ENCODE assay signal across 8 mouse cellular contexts in genomic region chr16:32867919-32868552, GRCm38 (mm10). TPM values are rescaled to one million over a fixed set of nuclear protein-coding genes. Genes with fewer than 3 reads are reported as not detected.
DNase-seq lines count a peak whose midpoint lies in the region; ATAC-seq and TF ChIP-seq lines count a peak whose summit lies in the region.

No protein-coding gene starts in this region.

- peak overlapping the region; percentile 97 for H3K4me3 ChIP-seq in heart, embryonic 12.5 days
- H3K4me3 ChIP-seq in kidney, postnatal 0 days (replicated peaks; ENCODE audit: low read depth, low read length), result peak overlapping the region; percentile 88
- H3K4me3 ChIP-seq in liver, embryonic 11.5 days (ENCODE audit: low read depth, low read length), result peak overlapping the region; percentile 87
- H3K4me3 ChIP-seq in stomach, embryonic 14.5 days (ENCODE audit: low read depth, low read length), result peak overlapping the region; percentile 58

- H3K27me3 ChIP-seq in heart, embryonic 12.5 days (replicated peaks), result no peaks in the 10 kb centered on the region
- no peaks in the 10 kb centered on the region for H3K27me3 ChIP-seq in kidney, postnatal 0 days (ENCODE audit: insufficient read depth, low read length)
- no peaks in the 10 kb centered on the region for H3K27me3 ChIP-seq in liver, embryonic 11.5 days (replicated peaks; ENCODE audit: control insufficient read depth, insufficient read depth, low read length)
- no peaks in the 10 kb centered on the region for H3K27me3 ChIP-seq in stomach, embryonic 14.5 days (ENCODE audit: control insufficient read depth, insufficient read depth, low read length)

- DNase-seq in CD4-positive helper T cell, adult 2 months (ENCODE audit: low read depth, low spot score), result peak; percentile 91
- peak; percentile 85 for DNase-seq in brain, embryonic 18.5 days (ENCODE audit: low read depth, low spot score)
- DNase-seq in kidney, postnatal 0 days (ENCODE audit: low spot score), result peak; percentile 97
- peak; percentile 86 for DNase-seq in liver, embryonic 11.5 days (ENCODE audit: low spot score)
- peak; percentile 91 for DNase-seq in naive thymus-derived CD4-positive, alpha-beta T cell, adult 2 months (ENCODE audit: low read depth)

- peak overlapping the region; percentile 87 for H3K4me2 ChIP-seq in heart, embryonic 12.5 days
- H3K4me2 ChIP-seq in kidney, postnatal 0 days (ENCODE audit: low read length), result peak overlapping the region; percentile 92
- peak overlapping the region; percentile 91 for H3K4me2 ChIP-seq in liver, embryonic 11.5 days
- H3K4me2 ChIP-seq in stomach, embryonic 14.5 days (replicated peaks; ENCODE audit: low read depth, low read length), result peak overlapping the region; percentile 74

- peaks cover 38% of the 10 kb centered on the region for H3K4me1 ChIP-seq in heart, embryonic 12.5 days (replicated peaks)
- peaks cover 4% of the 10 kb centered on the region; the same call in 1 of the 2 replicates for H3K4me1 ChIP-seq in kidney, postnatal 0 days (replicated peaks; ENCODE audit: insufficient read depth, low read length)
- H3K4me1 ChIP-seq in liver, embryonic 11.5 days (replicated peaks; ENCODE audit: control insufficient read depth, insufficient read depth, low read length), result peaks cover 7% of the 10 kb centered on the region; the same call in 1 of the 2 replicates
- peaks cover 8% of the 10 kb centered on the region; the same call in 1 of the 2 replicates for H3K4me1 ChIP-seq in stomach, embryonic 14.5 days (ENCODE audit: control insufficient read depth, insufficient read depth, low read length)

- 0% methylated on average over 35 of the region's 35 CpGs for WGBS in heart, embryonic 12.5 days
- under 1% methylated on average over 35 of the region's 35 CpGs for WGBS in kidney, postnatal 0 days
- under 1% methylated on average over 35 of the region's 35 CpGs for WGBS in liver, embryonic 11.5 days
- WGBS in stomach, embryonic 14.5 days, result under 1% methylated on average over 35 of the region's 35 CpGs

- H3K36me3 ChIP-seq in heart, embryonic 12.5 days, result peaks cover 15% of the 10 kb centered on the region
- no peaks in the 10 kb centered on the region for H3K36me3 ChIP-seq in kidney, postnatal 0 days (ENCODE audit: insufficient read depth, low read length)
- no peaks in the 10 kb centered on the region for H3K36me3 ChIP-seq in liver, embryonic 11.5 days (ENCODE audit: control insufficient read depth, insufficient read depth, low read length)
- no peaks in the 10 kb centered on the region; the same call in 1 of the 2 replicates for H3K36me3 ChIP-seq in stomach, embryonic 14.5 days (ENCODE audit: control insufficient read depth, insufficient read depth, low read length)

- peak overlapping the region; percentile 90 for H3K9ac ChIP-seq in heart, embryonic 12.5 days
- peak overlapping the region; percentile 76 for H3K9ac ChIP-seq in kidney, postnatal 0 days (ENCODE audit: low read depth, low read length)
- peak overlapping the region; percentile 74 for H3K9ac ChIP-seq in liver, embryonic 11.5 days (ENCODE audit: low read depth, low read length)
- peak overlapping the region; percentile 37 for H3K9ac ChIP-seq in stomach, embryonic 14.5 days (replicated peaks; ENCODE audit: low read depth, low read length)

- H3K9me3 ChIP-seq in heart, embryonic 12.5 days (replicated peaks), result no peaks in the 10 kb centered on the region
- H3K9me3 ChIP-seq in kidney, postnatal 0 days (replicated peaks; ENCODE audit: low read length), result no peaks in the 10 kb centered on the region
- H3K9me3 ChIP-seq in liver, embryonic 11.5 days (ENCODE audit: control insufficient read depth, low read length), result no peaks in the 10 kb centered on the region
- no peaks in the 10 kb centered on the region for H3K9me3 ChIP-seq in stomach, embryonic 14.5 days (ENCODE audit: control insufficient read depth, low read depth, low read length)

- peak overlapping the region; percentile 91 for H3K27ac ChIP-seq in heart, embryonic 12.5 days (ENCODE audit: poor library complexity, severe bottlenecking)
- H3K27ac ChIP-seq in kidney, postnatal 0 days, result peak overlapping the region; percentile 82
- 0 out of 2 replicates have a peak overlapping the region, but pooled peaks have one; percentile 32 for H3K27ac ChIP-seq in liver, embryonic 11.5 days (ENCODE audit: low read depth, low read length)
- no peak overlapping the region; the same call in 1 of the 2 replicates for H3K27ac ChIP-seq in stomach, embryonic 14.5 days (ENCODE audit: low read length)

- ATAC-seq in erythroid progenitor cell, adult 5-6 weeks (replicated peaks; ENCODE audit: low FRiP score, poor library complexity, severe bottlenecking), result peak; percentile 91
- ATAC-seq in heart, embryonic 12.5 days (ENCODE audit: insufficient number of reproducible peaks, low FRiP score), result peak; percentile 97
- ATAC-seq in kidney, postnatal 0 days (replicated peaks; ENCODE audit: low FRiP score, low read depth), result peak; percentile 97
- peak; percentile 98 for ATAC-seq in liver, embryonic 11.5 days (replicated peaks; ENCODE audit: low FRiP score)
- ATAC-seq in stomach, embryonic 14.5 days (ENCODE audit: insufficient number of reproducible peaks, insufficient read depth, low FRiP score, low read depth), result peak; percentile 99

- TF ChIP-seq CTCF in kidney, postnatal 0 days (IDR thresholded peaks at IDR 0.05; ENCODE audit: low read depth), result 0 out of 2 replicates have a peak, but pooled peaks have one; percentile 21

RNA-seq across cellular contexts. Expression of gene Fyttd1, which starts 9.3 kb away (rescaled TPM):
- 5.8 and 11.3 TPM in 2 replicates for total RNA-seq in erythroid progenitor cell, adult 5-6 weeks (2015; ENCODE audit: low replicate concordance)
- 7.4 and 19.7 TPM in 2 replicates for total RNA-seq in erythroid progenitor cell, adult 5-6 weeks (2017; ENCODE audit: low replicate concordance)
- polyA plus RNA-seq in heart, embryonic 12.5 days (2016; fragmentation: Nextera tagmentation; extraction: Ambion mirVana), result 165 and 170 TPM in 2 replicates
- polyA plus RNA-seq in kidney, postnatal 0 days (2015; fragmentation: Nextera tagmentation; extraction: Ambion mirVana), result 113 and 115 TPM in 2 replicates
- polyA plus RNA-seq in liver, embryonic 11.5 days (2014; fragmentation: Nextera tagmentation; extraction: Ambion mirVana), result 79.9 and 92.7 TPM in 2 replicates
- polyA plus RNA-seq in stomach, embryonic 14.5 days (2014; fragmentation: Nextera tagmentation; extraction: Ambion mirVana), result 132 and 137 TPM in 2 replicates

RNA-seq across cellular contexts. Expression of gene Rubcn, which starts 9.5 kb away (rescaled TPM):
- total RNA-seq in erythroid progenitor cell, adult 5-6 weeks (2015; ENCODE audit: low replicate concordance), result 6.5 and 13.0 TPM in 2 replicates
- 6.0 and 7.9 TPM in 2 replicates for total RNA-seq in erythroid progenitor cell, adult 5-6 weeks (2017; ENCODE audit: low replicate concordance)
- polyA plus RNA-seq in heart, embryonic 12.5 days (2016; fragmentation: Nextera tagmentation; extraction: Ambion mirVana), result 30.9 and 34.0 TPM in 2 replicates
- polyA plus RNA-seq in kidney, postnatal 0 days (2015; fragmentation: Nextera tagmentation; extraction: Ambion mirVana), result 12.0 and 14.1 TPM in 2 replicates
- 10.6 and 11.0 TPM in 2 replicates for polyA plus RNA-seq in liver, embryonic 11.5 days (2014; fragmentation: Nextera tagmentation; extraction: Ambion mirVana)
- polyA plus RNA-seq in stomach, embryonic 14.5 days (2014; fragmentation: Nextera tagmentation; extraction: Ambion mirVana), result 17.8 and 18.8 TPM in 2 replicates

RNA-seq across cellular contexts. Expression of gene Lrch3, which starts 45.9 kb away (rescaled TPM):
- total RNA-seq in erythroid progenitor cell, adult 5-6 weeks (2015; ENCODE audit: low replicate concordance), result 12.6 and 17.6 TPM in 2 replicates
- total RNA-seq in erythroid progenitor cell, adult 5-6 weeks (2017; ENCODE audit: low replicate concordance), result 19.9 and 22.3 TPM in 2 replicates
- polyA plus RNA-seq in heart, embryonic 12.5 days (2016; fragmentation: Nextera tagmentation; extraction: Ambion mirVana), result 24.0 and 27.5 TPM in 2 replicates
- polyA plus RNA-seq in kidney, postnatal 0 days (2015; fragmentation: Nextera tagmentation; extraction: Ambion mirVana), result 14.1 and 15.6 TPM in 2 replicates
- polyA plus RNA-seq in liver, embryonic 11.5 days (2014; fragmentation: Nextera tagmentation; extraction: Ambion mirVana), result 15.9 and 16.3 TPM in 2 replicates
- 31.1 and 34.1 TPM in 2 replicates for polyA plus RNA-seq in stomach, embryonic 14.5 days (2014; fragmentation: Nextera tagmentation; extraction: Ambion mirVana)

RNA-seq across cellular contexts. Expression of gene Smbd1, which starts 57.8 kb away (rescaled TPM):
- total RNA-seq in erythroid progenitor cell, adult 5-6 weeks (2015; ENCODE audit: low replicate concordance), result not detected in 2 replicates
- not detected in 2 replicates for total RNA-seq in erythroid progenitor cell, adult 5-6 weeks (2017; ENCODE audit: low replicate concordance)
- polyA plus RNA-seq in heart, embryonic 12.5 days (2016; fragmentation: Nextera tagmentation; extraction: Ambion mirVana), result not detected in 2 replicates
- 0.24 and 0.28 TPM in 2 replicates for polyA plus RNA-seq in kidney, postnatal 0 days (2015; fragmentation: Nextera tagmentation; extraction: Ambion mirVana)
- polyA plus RNA-seq in liver, embryonic 11.5 days (2014; fragmentation: Nextera tagmentation; extraction: Ambion mirVana), result not detected in 2 replicates
- not detected in 2 replicates for polyA plus RNA-seq in stomach, embryonic 14.5 days (2014; fragmentation: Nextera tagmentation; extraction: Ambion mirVana)

Comparison
In these comparisons a context has a peak if more than half of its experiments do, and no peak if none do; other contexts are left out.
1. H3K9ac ChIP-seq: peak in every context shown above with its lines; median percentile 90 in heart, embryonic 12.5 days; 76 in kidney, postnatal 0 days; 74 in liver, embryonic 11.5 days; 37 in stomach, embryonic 14.5 days.